Mouse (Mus musculus): Measurements from ENCODE around the gene Cubn. TPM values are rescaled to one million over a fixed set of nuclear protein-coding genes. Genes with fewer than 3 reads are reported as not detected.

Cubn gene
- polyA plus RNA-seq, 1 experiment from 2014 or later: 0.13 TPM

DNA sequence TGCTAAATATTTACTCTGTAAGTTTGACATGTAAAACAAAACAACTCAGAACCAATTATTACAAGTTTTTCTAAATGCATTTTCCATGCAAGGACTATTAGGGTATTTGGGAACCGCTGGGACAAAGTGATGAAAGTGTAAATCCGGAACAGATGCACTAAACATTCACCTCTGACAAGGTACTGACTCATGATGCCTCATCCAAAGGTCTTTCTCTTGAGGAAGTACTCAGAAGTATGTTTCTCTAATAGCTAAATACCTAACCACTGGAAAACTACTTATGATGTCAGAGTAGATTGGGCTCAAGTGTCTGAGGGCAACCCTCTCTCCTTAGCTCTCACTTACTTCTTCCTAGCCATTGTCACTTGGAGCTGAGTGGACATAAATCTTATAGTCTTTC, 10.9 kb downstream of the Cubn start:
- Histone ChIP-seq H3K4me2 (replicated peaks) (no peak overlapping the region), H3K9ac (no peak overlapping the region), H3K36me3 (no peaks in the 10 kb centered on the region), H3K9me3 (no peaks in the 10 kb centered on the region), H3K27ac (no peak overlapping the region), H3K27me3 (no peaks in the 10 kb centered on the region), H3K4me1 (no peaks in the 10 kb centered on the region), H3K4me3 (no peak overlapping the region)
- WGBS: 83% methylated on average over 2 of the region's 2 CpGs
- ATAC-seq (ENCODE audit: insufficient number of reproducible peaks, insufficient read depth, low FRiP score, low TSS enrichment): no peak

DNA sequence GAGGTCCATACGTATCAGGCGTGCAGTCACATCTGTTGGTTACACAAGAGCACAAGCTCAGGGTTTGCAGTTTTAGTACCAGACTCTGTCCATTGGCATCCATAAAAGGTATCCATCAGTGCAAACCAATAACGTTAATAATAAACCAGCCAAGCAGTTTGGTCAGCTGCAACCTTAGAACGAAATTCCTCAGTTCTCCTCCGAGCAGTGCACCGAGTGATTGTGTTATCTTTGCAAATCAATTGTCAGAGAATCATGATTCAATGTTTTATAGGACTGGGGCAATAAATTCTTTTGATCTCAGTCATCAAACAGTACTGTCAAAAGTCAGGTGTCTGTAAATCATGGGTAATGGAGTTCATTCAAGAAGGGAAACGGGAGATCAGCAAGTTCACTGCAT, 12.4 kb downstream of the Cubn start:
- no peak overlapping the region for H3K4me3 ChIP-seq
- no peak for ATAC-seq (ENCODE audit: insufficient number of reproducible peaks, insufficient read depth, low FRiP score, low TSS enrichment)

DNA sequence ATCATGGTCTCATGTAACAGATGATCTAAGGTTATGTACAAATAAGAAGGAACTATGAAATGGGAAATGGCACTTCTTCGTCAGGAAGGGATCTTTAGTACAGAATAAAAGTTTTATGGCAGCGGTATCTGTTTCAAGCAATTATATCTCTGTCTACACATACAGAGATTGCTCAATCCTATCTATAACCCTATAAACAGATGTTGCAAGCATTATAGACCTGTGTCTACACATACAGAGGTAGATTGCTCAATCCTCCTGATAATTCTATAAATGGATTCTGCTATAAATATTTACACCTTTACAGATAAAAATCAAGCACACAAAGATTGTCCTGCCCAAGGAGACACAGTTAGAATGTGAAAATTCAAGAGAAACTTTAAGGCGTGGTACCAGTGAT, 21.5 kb downstream of the Cubn start:
- Histone ChIP-seq H3K36me3 (no peaks in the 10 kb centered on the region), H3K27me3 (no peaks in the 10 kb centered on the region), H3K9ac (no peak overlapping the region), H3K9me3 (no peaks in the 10 kb centered on the region), H3K4me1 (no peaks in the 10 kb centered on the region), H3K27ac (no peak overlapping the region), H3K4me3 (no peak overlapping the region), H3K4me2 (replicated peaks) (no peak overlapping the region)
- no peak for ATAC-seq (ENCODE audit: insufficient number of reproducible peaks, insufficient read depth, low FRiP score, low TSS enrichment)
- 90% methylated on average over 3 of the region's 3 CpGs for WGBS

More for the DNA sequence above, 12.4 kb downstream of the Cubn start:
- Histone ChIP-seq H3K9ac (no peak overlapping the region), H3K27me3 (no peaks in the 10 kb centered on the region), H3K36me3 (no peaks in the 10 kb centered on the region), H3K27ac (no peak overlapping the region), H3K4me2 (replicated peaks) (no peak overlapping the region), H3K4me1 (no peaks in the 10 kb centered on the region), H3K9me3 (no peaks in the 10 kb centered on the region)
- 89% methylated on average over 7 of the region's 7 CpGs for WGBS

DNA sequence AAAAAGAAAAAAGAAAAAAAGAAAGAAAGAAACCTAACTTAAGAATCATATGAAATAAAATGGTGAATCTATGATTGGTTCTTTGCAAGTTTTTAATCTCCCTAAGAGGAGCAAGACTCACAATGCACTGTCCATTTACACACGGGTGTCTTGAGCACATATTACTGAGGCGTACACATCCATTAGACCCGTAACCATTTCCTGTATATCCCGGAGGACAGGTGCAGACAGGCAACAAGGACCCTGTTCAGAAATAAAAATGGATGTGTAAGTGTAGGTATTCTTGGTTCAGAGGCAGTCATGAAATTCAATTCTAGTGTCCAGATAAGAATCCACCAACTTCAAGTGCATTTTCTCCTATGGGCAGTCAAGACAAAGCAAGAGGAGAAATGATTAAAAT, 22.0 kb downstream of the Cubn start:
- Histone ChIP-seq H3K36me3 (no peaks in the 10 kb centered on the region), H3K4me2 (replicated peaks) (no peak overlapping the region), H3K9ac (no peak overlapping the region), H3K27ac (no peak overlapping the region), H3K27me3 (no peaks in the 10 kb centered on the region), H3K9me3 (no peaks in the 10 kb centered on the region), H3K4me3 (no peak overlapping the region), H3K4me1 (no peaks in the 10 kb centered on the region)
- 83% methylated on average over 4 of the region's 4 CpGs for WGBS
- no peak for ATAC-seq (ENCODE audit: insufficient number of reproducible peaks, insufficient read depth, low FRiP score, low TSS enrichment)

DNA sequence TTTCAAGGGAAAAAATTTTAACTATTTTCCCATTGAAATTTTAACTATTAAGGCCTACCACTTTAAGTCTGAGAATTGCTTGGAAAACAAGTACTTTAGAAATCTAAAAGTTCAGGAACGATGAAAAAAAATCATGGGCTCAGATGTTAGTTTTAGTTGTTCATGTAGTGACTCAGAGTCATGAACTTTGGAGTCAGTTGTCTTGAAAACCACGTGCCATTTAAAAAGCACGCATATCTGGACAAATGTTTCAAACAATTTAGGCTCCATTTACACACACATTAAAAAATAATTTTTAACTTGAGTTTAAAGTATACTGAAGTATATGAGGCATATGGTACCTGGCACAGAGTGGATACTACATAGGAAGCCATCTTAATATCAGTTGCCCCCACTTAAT, 24.9 kb downstream of the Cubn start:
- no peak overlapping the region for H3K27ac ChIP-seq
- no peaks in the 10 kb centered on the region for H3K27me3 ChIP-seq
- 86% methylated on average over 3 of the region's 3 CpGs for WGBS
- no peaks in the 10 kb centered on the region for H3K4me1 ChIP-seq
- no peaks in the 10 kb centered on the region for H3K9me3 ChIP-seq
- H3K36me3 ChIP-seq: no peaks in the 10 kb centered on the region
- ATAC-seq (ENCODE audit: insufficient number of reproducible peaks, insufficient read depth, low FRiP score, low TSS enrichment): no peak
- H3K9ac ChIP-seq: no peak overlapping the region
- H3K4me3 ChIP-seq: no peak overlapping the region
- H3K4me2 ChIP-seq (replicated peaks): no peak overlapping the region

DNA sequence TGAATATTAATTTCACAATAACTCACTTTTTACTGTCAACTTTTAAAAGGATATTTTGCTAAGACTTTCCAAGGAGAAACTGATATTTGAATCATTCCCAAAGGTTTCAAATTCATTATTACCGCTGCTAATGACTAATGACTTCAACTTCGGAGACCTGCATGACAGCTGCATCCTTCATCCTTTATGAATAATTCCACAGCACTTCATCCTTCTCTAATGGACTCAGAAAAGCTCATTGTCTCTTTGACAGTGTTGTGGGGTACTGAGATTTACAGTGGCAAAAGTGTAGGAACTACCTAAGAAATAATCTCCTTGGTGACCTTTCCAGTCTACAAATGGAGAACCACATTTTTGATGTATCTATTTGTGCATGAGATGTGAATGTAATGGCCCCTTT, 33.5 kb downstream of the Cubn start:
- Histone ChIP-seq H3K4me3 (no peak overlapping the region), H3K4me2 (replicated peaks) (no peak overlapping the region), H3K27ac (no peak overlapping the region), H3K36me3 (no peaks in the 10 kb centered on the region), H3K9me3 (no peaks in the 10 kb centered on the region), H3K9ac (no peak overlapping the region), H3K4me1 (no peaks in the 10 kb centered on the region), H3K27me3 (no peaks in the 10 kb centered on the region)
- ATAC-seq (ENCODE audit: insufficient number of reproducible peaks, insufficient read depth, low FRiP score, low TSS enrichment): no peak
- 88% methylated on average over 2 of the region's 2 CpGs for WGBS

DNA sequence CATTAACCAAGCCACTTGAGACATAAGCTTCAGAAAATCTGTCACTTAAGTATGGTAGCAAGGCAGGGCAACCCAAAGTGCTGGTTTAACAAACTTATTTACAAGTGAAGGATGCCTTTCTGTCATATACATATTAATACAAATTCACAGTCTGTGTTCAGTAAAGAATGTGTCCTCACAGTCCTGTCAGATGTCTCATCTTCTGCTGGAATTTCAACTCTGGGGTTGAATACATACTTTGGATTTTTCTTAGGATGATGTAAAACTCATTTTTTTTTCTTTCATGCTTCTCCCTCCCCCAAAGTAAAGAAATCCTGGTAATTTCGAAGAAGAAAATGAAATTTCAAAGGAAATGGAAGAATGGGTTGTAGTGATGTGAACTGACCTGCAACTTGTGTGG, 34.8 kb downstream of the Cubn start:
- Histone ChIP-seq H3K9ac (no peak overlapping the region), H3K27ac (no peak overlapping the region), H3K4me3 (no peak overlapping the region), H3K36me3 (no peaks in the 10 kb centered on the region), H3K9me3 (no peaks in the 10 kb centered on the region), H3K4me1 (no peaks in the 10 kb centered on the region), H3K27me3 (no peaks in the 10 kb centered on the region), H3K4me2 (replicated peaks) (no peak overlapping the region)
- WGBS: 78% methylated on average over 1 of the region's 1 CpGs
- ATAC-seq (ENCODE audit: insufficient number of reproducible peaks, insufficient read depth, low FRiP score, low TSS enrichment): no peak

DNA sequence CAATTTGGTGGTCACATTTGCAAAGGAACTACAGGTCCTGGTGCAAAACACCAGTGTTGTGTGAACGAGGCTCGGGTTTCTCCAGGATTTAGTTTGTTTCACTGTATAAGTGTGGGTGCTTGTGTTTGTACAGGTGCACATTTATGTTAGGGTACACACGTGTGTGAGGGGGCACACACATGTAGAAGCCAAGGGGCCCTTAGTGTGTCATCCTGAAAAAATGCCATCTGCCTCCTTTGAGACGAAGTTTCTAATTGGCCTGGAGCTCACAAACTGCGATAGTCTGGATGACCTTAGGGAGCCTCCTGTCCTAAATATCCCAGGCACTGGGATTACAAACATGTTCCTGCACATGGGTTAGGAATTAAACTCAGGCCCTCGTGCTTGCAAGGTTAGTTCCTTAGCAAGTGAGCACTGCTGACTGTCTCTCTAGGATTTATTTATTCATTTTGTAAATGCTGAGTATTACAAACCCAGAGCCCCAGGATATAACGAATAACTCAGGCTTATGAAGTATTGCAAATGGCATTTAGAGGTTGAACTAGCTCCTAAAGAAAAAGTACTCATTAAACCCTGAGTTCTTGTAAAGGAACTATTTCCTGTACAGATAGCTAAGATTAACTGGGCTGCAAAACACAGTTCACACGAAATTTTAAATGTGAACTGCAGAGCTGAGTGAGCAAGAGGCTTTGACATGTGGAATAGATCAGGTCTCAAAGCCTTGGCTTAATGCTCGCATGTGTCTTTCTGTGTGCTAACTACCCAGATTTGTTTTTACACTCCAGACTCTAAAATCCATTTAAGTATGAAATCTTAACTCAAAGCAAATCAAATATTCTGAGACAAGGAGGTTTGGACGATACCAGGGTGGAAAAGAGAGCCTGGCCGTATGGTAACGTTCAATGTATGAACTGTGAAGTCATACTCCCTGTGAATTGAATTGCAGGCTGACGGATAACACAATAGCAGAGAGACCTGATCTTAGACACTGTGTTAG, 39.8 kb downstream of the Cubn start:
- WGBS: 40% methylated on average over 13 of the region's 13 CpGs
- 0 out of 2 replicates have a peak, but pooled peaks cover 4% of the 10 kb centered on the region for H3K4me1 ChIP-seq
- 0 out of 2 replicates have a peak overlapping the region, but pooled peaks have one; percentile 51 for H3K27ac ChIP-seq
- no peak; the same call in 1 of the 2 replicates for ATAC-seq (ENCODE audit: insufficient number of reproducible peaks, insufficient read depth, low FRiP score, low TSS enrichment)
- H3K9ac ChIP-seq: no peak overlapping the region
- H3K4me2 ChIP-seq (replicated peaks): no peak overlapping the region
- no peak overlapping the region for H3K4me3 ChIP-seq
- H3K36me3 ChIP-seq: no peaks in the 10 kb centered on the region
- no peaks in the 10 kb centered on the region for H3K9me3 ChIP-seq
- no peaks in the 10 kb centered on the region for H3K27me3 ChIP-seq

DNA sequence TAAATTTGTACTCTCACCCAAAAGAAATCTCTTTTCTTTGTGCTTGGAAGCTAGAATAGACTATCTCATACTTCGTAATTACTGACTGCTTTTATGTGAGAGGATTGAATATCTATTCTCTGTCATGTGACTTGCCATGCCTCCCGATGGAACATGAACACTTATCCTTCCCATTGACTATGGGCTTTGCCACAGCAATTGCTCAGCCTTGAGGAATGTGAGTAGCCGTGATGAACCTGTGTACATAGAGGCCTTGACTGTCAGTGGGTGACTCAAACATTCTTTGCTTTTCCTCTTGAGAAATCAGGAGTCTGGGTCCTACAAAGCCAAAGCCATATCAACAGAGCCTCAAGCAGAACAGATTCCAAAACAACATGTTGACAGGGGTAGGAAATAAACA, 40.7 kb downstream of the Cubn start:
- Histone ChIP-seq H3K27me3 (no peaks in the 10 kb centered on the region), H3K9ac (no peak overlapping the region), H3K36me3 (no peaks in the 10 kb centered on the region), H3K4me1 (0 out of 2 replicates have a peak, but pooled peaks cover 4% of the 10 kb centered on the region), H3K9me3 (no peaks in the 10 kb centered on the region), H3K27ac (no peak overlapping the region), H3K4me2 (replicated peaks) (no peak overlapping the region), H3K4me3 (no peak overlapping the region)
- WGBS: 60% methylated on average over 3 of the region's 3 CpGs
- ATAC-seq (ENCODE audit: insufficient number of reproducible peaks, insufficient read depth, low FRiP score, low TSS enrichment): no peak

DNA sequence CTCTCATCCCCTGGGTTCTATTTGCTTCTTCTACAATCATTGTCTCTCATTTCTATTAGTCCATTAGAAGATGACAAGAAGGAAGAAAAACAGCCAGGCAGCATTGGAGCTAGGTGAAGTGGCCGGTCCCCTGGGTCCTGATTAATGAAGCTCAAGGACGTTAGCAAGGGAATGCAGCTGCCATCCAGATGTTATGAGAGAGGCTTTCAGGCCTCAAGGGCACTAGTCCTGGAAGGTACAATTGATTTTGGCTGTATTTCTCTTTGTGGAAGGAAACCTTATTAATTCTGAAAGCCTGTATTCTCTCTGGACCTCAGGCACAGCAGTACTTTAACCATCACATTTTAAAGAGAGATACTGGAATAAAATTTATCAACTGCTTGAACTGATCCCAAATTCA, 41.1 kb downstream of the Cubn start:
- H3K36me3 ChIP-seq: no peaks in the 10 kb centered on the region
- no peaks in the 10 kb centered on the region for H3K9me3 ChIP-seq
- WGBS: 41% methylated on average over 2 of the region's 2 CpGs
- no peak for ATAC-seq (ENCODE audit: insufficient number of reproducible peaks, insufficient read depth, low FRiP score, low TSS enrichment)
- no peak overlapping the region for H3K4me3 ChIP-seq
- no peak overlapping the region; the same call in 1 of the 2 replicates for H3K27ac ChIP-seq
- H3K4me1 ChIP-seq: 0 out of 2 replicates have a peak, but pooled peaks cover 4% of the 10 kb centered on the region
- H3K27me3 ChIP-seq: no peaks in the 10 kb centered on the region
- no peak overlapping the region for H3K4me2 ChIP-seq (replicated peaks)
- H3K9ac ChIP-seq: no peak overlapping the region

DNA sequence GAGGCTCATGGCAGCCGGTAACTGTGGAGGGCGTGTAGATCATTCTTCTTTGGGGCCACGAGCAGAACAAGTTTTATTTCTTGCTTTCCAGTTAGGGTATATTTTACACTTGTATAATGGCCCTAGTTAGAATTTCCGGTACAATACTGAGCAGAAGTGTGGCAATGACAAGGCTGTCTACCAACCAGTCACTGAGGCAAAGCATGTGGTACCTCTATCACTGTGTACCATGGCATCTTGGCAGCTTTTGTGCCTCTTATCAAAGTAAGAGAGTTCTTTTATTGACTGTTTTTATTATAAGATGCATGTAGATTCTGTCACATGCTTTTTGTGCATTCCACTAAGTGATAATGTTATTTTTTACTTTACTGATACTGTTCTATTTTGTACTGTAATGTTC, 46.5 kb downstream of the Cubn start:
- Histone ChIP-seq H3K27me3 (no peaks in the 10 kb centered on the region), H3K4me1 (0 out of 2 replicates have a peak, but pooled peaks cover under 1% of the 10 kb centered on the region), H3K4me2 (replicated peaks) (no peak overlapping the region), H3K9me3 (no peaks in the 10 kb centered on the region), H3K27ac (no peak overlapping the region), H3K9ac (no peak overlapping the region), H3K4me3 (no peak overlapping the region), H3K36me3 (no peaks in the 10 kb centered on the region)
- ATAC-seq (ENCODE audit: insufficient number of reproducible peaks, insufficient read depth, low FRiP score, low TSS enrichment): no peak
- 87% methylated on average over 4 of the region's 4 CpGs for WGBS

DNA sequence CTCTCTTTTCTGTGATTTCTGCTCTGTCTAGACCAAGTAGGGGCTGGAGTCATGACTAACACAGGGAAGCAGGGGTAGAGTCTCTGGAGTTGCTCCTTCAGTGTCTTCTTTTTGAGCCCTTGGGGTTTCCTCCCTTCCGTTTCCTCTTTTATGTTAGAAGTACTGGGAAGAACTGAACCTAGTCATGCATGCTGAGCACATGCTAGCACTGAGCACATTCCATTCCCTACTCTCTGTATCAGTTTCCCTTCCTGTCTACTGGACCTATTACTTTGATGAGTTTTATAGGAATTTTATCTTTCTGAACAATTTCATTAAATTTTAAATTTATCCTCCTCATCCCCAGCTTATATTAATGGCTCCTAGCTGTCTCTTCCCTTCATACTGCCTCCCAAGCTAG, 52.6 kb downstream of the Cubn start:
- no peak for ATAC-seq (ENCODE audit: insufficient number of reproducible peaks, insufficient read depth, low FRiP score, low TSS enrichment)
- Histone ChIP-seq H3K27ac (no peak overlapping the region), H3K4me3 (no peak overlapping the region), H3K4me2 (replicated peaks) (no peak overlapping the region), H3K9me3 (no peaks in the 10 kb centered on the region), H3K4me1 (no peaks in the 10 kb centered on the region), H3K9ac (no peak overlapping the region), H3K36me3 (no peaks in the 10 kb centered on the region), H3K27me3 (no peaks in the 10 kb centered on the region)
- 47% methylated on average over 1 of the region's 1 CpGs for WGBS

Data from embryonic facial prominence, embryonic 12.5 days (tissue).